Mouse (Mus musculus): ENCODE measurements around the gene Bbs1.

DNA sequence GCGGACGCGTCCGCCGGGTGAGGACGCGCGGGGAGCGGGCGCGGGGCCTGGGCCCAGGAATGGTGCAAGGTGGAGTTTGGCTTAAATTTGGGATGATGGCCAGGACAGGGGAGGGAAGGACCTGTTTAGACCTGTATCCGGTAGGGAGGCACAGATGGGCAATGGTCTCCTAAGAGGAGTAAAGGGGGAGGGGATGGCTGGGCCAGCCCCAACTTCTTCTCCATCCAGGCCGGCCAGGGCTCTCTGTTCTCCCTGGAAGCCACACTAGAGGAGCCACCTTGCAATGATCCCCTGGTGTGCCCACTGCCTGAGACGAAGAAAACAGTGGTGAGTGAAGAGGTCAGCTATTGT is 51.0 kb downstream of the Bbs1 start:
- no peak for TF ChIP-seq POLR2A (IDR thresholded peaks at IDR 0.05; ENCODE audit: extremely low read depth, insufficient read depth, low read length)
- no peak for TF ChIP-seq CTCF (IDR thresholded peaks at IDR 0.05; ENCODE audit: extremely low read depth, insufficient read depth, low read length)

Measured in cortical plate, adult 2 months (tissue).